28 mouse cellular contexts compared by ENCODE assay signal in the genomic region with DNA sequence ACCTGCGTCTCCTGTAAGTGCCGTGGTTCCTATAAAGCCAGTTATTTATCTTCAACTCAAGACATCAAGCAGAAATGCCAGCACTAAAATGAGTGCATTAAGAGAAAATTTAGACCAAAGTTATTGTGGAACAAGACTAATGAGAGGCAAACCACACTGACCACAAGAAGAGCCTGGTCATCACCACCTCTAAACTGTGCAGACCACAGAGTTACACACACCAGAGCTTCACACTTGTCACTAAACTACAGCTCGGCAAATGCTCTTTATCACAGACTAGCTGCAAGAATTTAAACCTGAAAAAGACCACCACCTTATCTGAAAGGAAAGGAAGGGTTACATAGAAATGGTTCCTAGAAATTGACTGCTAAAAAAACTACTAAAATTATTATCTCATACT.
DNase-seq lines count a peak whose midpoint lies in the region; ATAC-seq lines count a peak whose summit lies in the region.
"Had no signal": no experiment of that assay in that cellular context is flagged by ENCODE, and none has a peak within 500 bp of the region (broad histone marks: within the 10 kb centered on the region; RNA-seq: fewer than 3 reads in every experiment).

No protein-coding gene starts in this region.

- no peaks in the 10 kb centered on the region for H3K27me3 ChIP-seq in liver, embryonic 11.5 days (replicated peaks; ENCODE audit: control insufficient read depth, insufficient read depth, low read length)
- no peaks in the 10 kb centered on the region for H3K27me3 ChIP-seq in liver, embryonic 12.5 days (replicated peaks)
- H3K27me3 ChIP-seq in limb, embryonic 10.5 days (ENCODE audit: low read depth, poor library complexity, severe bottlenecking): no peaks in the 10 kb centered on the region
- H3K27me3 ChIP-seq: embryonic facial prominence, embryonic 13.5 days; forebrain, embryonic 12.5 days; forebrain, embryonic 15.5 days; hindbrain, embryonic 12.5 days; intestine, embryonic 15.5 days; Patski had no signal

- no peak overlapping the region for H3K4me2 ChIP-seq in liver, embryonic 11.5 days
- H3K4me2 ChIP-seq in liver, embryonic 12.5 days: no peak overlapping the region
- H3K4me2 ChIP-seq: embryonic facial prominence, embryonic 13.5 days; forebrain, embryonic 12.5 days; forebrain, embryonic 15.5 days; hindbrain, embryonic 12.5 days; intestine, embryonic 15.5 days had no signal

- intact Hi-C loops in left cerebral cortex, postnatal 4 days (cut with DNase I): no loop called here

- no peaks in the 10 kb centered on the region for H3K36me3 ChIP-seq in liver, embryonic 11.5 days (ENCODE audit: control insufficient read depth, insufficient read depth, low read length)
- no peaks in the 10 kb centered on the region for H3K36me3 ChIP-seq in liver, embryonic 12.5 days
- no peaks in the 10 kb centered on the region for H3K36me3 ChIP-seq in limb, embryonic 10.5 days
- H3K36me3 ChIP-seq: embryonic facial prominence, embryonic 10.5 days; embryonic facial prominence, embryonic 13.5 days; forebrain, embryonic 12.5 days; forebrain, embryonic 15.5 days; heart, embryonic 10.5 days; hindbrain, embryonic 12.5 days; intestine, embryonic 15.5 days had no signal

- H3K4me1 ChIP-seq in liver, embryonic 11.5 days (replicated peaks; ENCODE audit: control insufficient read depth, insufficient read depth, low read length): no peaks in the 10 kb centered on the region; the same call in 1 of the 2 replicates
- peaks cover 10% of the 10 kb centered on the region for H3K4me1 ChIP-seq in liver, embryonic 12.5 days
- H3K4me1 ChIP-seq in limb, embryonic 10.5 days: peaks cover 6% of the 10 kb centered on the region
- H3K4me1 ChIP-seq: forebrain, embryonic 12.5 days; forebrain, embryonic 15.5 days; hindbrain, embryonic 12.5 days; intestine, embryonic 15.5 days had no signal

- H3K9ac ChIP-seq in liver, embryonic 11.5 days (ENCODE audit: low read depth, low read length): no peak overlapping the region
- H3K9ac ChIP-seq in liver, embryonic 12.5 days: no peak overlapping the region
- H3K9ac ChIP-seq: embryonic facial prominence, embryonic 13.5 days; forebrain, embryonic 12.5 days; forebrain, embryonic 15.5 days; hindbrain, embryonic 12.5 days; intestine, embryonic 15.5 days had no signal

- WGBS in liver, embryonic 11.5 days: 37% methylated on average over 3 of the region's 3 CpGs
- 25% methylated on average over 3 of the region's 3 CpGs for WGBS in liver, embryonic 12.5 days (ENCODE audit: insufficient replicate concordance)
- 86% methylated on average over 3 of the region's 3 CpGs for WGBS in limb, embryonic 10.5 days

- peak; percentile 64 for ATAC-seq in liver, embryonic 11.5 days (replicated peaks; ENCODE audit: low FRiP score)
- no peak for ATAC-seq in liver, embryonic 12.5 days
- ATAC-seq: CD4-positive, CD25-positive, alpha-beta regulatory T cell, adult 4 months; forebrain, embryonic 15.5 days; hindbrain, embryonic 16.5 days; intestine, embryonic 15.5 days; Patski had no signal

- DNase-seq in liver, embryonic 11.5 days (ENCODE audit: low spot score): no peak
- peak; percentile 18 for DNase-seq in c-Kit-positive CD71-negative TER-119-negative erythroid progenitor cells, embryonic 14.5 days (ENCODE audit: low read depth)
- DNase-seq in limb, embryonic 10.5 days (ENCODE audit: low spot score): peak; percentile 7
- DNase-seq in ovary, postnatal 10 days (ENCODE audit: low spot score): no peak
- no peak for DNase-seq in adrenal gland, adult 8-10 months
- DNase-seq in left cerebral cortex, postnatal 4 days: no peak
- DNase-seq: adrenal gland, adult 2 months; adrenal gland, postnatal 25 days; cerebellum, adult 18-20 months; cerebellum, adult 9-11 months; cerebellum, postnatal 25 days; embryo, embryonic 11 days; gastrocnemius, adult 2 months; gastrocnemius, postnatal 14 days; heart, adult 2 months; kidney, adult 11 months had no signal

- no peak overlapping the region for H3K27ac ChIP-seq in liver, embryonic 11.5 days (ENCODE audit: low read depth, low read length)
- H3K27ac ChIP-seq in liver, embryonic 12.5 days: no peak overlapping the region
- no peak overlapping the region for H3K27ac ChIP-seq in limb, embryonic 10.5 days
- H3K27ac ChIP-seq: embryonic facial prominence, embryonic 10.5 days; embryonic facial prominence, embryonic 13.5 days; forebrain, embryonic 12.5 days; forebrain, embryonic 15.5 days; gastrocnemius, adult 2 months; heart, adult 2 months; heart, embryonic 10.5 days; hindbrain, embryonic 12.5 days; intestine, embryonic 15.5 days had no signal

- no peak overlapping the region for H3K4me3 ChIP-seq in liver, embryonic 11.5 days (ENCODE audit: low read depth, low read length)
- no peak overlapping the region for H3K4me3 ChIP-seq in liver, embryonic 12.5 days
- no peak overlapping the region for H3K4me3 ChIP-seq in limb, embryonic 10.5 days
- H3K4me3 ChIP-seq: embryonic facial prominence, embryonic 10.5 days; embryonic facial prominence, embryonic 13.5 days; erythroblast, embryonic 14.5 days; forebrain, embryonic 12.5 days; forebrain, embryonic 15.5 days; gastrocnemius, adult 2 months; heart, adult 2 months; heart, embryonic 10.5 days; hindbrain, embryonic 12.5 days; intestine, embryonic 15.5 days had no signal

- H3K9me3 ChIP-seq in liver, embryonic 11.5 days (ENCODE audit: control insufficient read depth, low read length): no peaks in the 10 kb centered on the region
- no peaks in the 10 kb centered on the region for H3K9me3 ChIP-seq in liver, embryonic 12.5 days (replicated peaks)
- H3K9me3 ChIP-seq in limb, embryonic 10.5 days (replicated peaks): no peaks in the 10 kb centered on the region
- H3K9me3 ChIP-seq: embryonic facial prominence, embryonic 10.5 days; embryonic facial prominence, embryonic 13.5 days; forebrain, embryonic 12.5 days; forebrain, embryonic 15.5 days; heart, embryonic 10.5 days; hindbrain, embryonic 12.5 days; intestine, embryonic 15.5 days had no signal

Comparison
In these comparisons a context has a peak if more than half of its experiments do, and no peak if none do; other contexts are left out.
1. DNase-seq: peak in c-Kit-positive CD71-negative TER-119-negative erythroid progenitor cells, embryonic 14.5 days (single experiment) and limb, embryonic 10.5 days (single experiment); none in liver, embryonic 11.5 days (single experiment), ovary, postnatal 10 days (single experiment), adrenal gland, adult 8-10 months (single experiment) and left cerebral cortex, postnatal 4 days (single experiment).